Mouse (Mus musculus) frontal cortex, postnatal 25 days (tissue): ENCODE results near the gene Vmn1r157.
"Not testable (repeated sequence)": the region's sequence is repeated elsewhere in the genome, so short reads cannot be mapped to it uniquely, and the experiment has no call there.

Experiments used
- DNase-seq, 2 experiments: peaks; one replicate each; pipeline ENCODE4 v3.0.0; 2022; ENCODE audit warnings: low spot score in 2 of 2

The Vmn1r157 gene

GRCm38 (mm10) chr7:22761397-22761796 is at the start of gene Vmn1r157:
Gene Vmn1r157, plus strand, starts transcription at chr7:22761697.
- not testable (repeated sequence) for DNase-seq

DNA sequence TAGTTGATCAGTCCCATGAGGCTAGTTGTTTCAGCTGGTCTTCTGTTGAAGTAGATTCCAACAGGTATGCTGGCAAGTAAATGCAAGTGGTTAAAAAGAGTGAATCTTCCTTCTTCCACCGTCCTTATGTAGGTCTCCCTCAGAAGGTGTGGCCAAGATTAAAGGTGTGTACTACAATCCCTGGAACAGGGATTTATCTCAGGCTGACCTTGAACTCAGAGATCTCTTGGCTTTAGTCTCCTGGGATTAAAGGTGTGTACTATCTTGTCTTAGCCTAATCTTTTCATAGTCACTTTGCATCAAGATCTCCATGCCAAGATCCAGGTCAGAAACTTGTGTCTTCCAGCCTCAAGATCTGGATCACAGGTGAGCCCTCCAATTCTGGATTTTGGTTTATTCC is 41.9 kb upstream of the Vmn1r157 start, which contains the start of gene Gm4567:
Gene Gm4567, minus strand, starts transcription at position 101 of the 400 bp plus-strand sequence.
- DNase-seq, result not testable (repeated sequence)

DNA sequence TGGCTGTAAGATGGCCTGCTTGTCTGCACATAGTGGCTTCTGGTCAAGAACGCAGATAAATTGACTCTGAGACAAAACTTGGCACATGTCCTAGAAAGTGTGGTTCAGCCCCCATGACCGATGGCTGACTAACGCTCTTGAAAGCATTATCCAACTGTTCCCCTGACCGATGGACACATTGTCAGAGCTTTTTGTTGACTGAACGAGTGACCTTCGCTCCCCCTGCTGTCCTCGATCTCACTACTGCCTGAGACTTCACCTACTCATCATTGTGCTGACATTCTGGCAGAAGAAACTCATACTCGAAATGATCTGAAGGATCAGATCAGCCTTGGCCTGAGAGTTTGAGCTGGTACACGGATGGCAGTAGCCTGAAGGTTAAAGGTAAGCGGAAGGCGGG is 14.5 kb downstream of the Vmn1r157 start:
- not testable (repeated sequence) for DNase-seq

- not testable (repeated sequence) for DNase-seq
Observed at GRCm38 (mm10) chr7:22790682-22791081, 29.2 kb downstream of the Vmn1r157 start, which contains the start of gene Vmn1r158. Gene Vmn1r158, minus strand, starts transcription at chr7:22790782.
